Comparison of ENCODE assay signal across 8 mouse cellular contexts in genomic region chr1:60960451-60960850, GRCm38 (mm10). TPM values are rescaled to one million over a fixed set of nuclear protein-coding genes. Genes with fewer than 3 reads are reported as not detected.
DNase-seq lines count a peak whose midpoint lies in the region; ATAC-seq and TF ChIP-seq lines count a peak whose summit lies in the region.

No protein-coding gene starts in this region.

- H3K4me2 ChIP-seq in midbrain, embryonic 16.5 days (ENCODE audit: low read length) = no peak overlapping the region
- peak overlapping the region; percentile 20 for H3K4me2 ChIP-seq in heart, embryonic 16.5 days (ENCODE audit: low read depth, low read length)

- no peak overlapping the region for H3K4me3 ChIP-seq in midbrain, embryonic 10.5 days
- H3K4me3 ChIP-seq in midbrain, embryonic 16.5 days (ENCODE audit: low read depth, low read length) = no peak overlapping the region
- no peak overlapping the region for H3K4me3 ChIP-seq in heart, embryonic 16.5 days (ENCODE audit: low read length)
- no peak overlapping the region for H3K4me3 ChIP-seq in liver, adult 2 months (ENCODE audit: insufficient read depth, low read depth, low read length)
- H3K4me3 ChIP-seq in layer of hippocampus, adult 2 months = no peak overlapping the region

- no peak overlapping the region for H3K9ac ChIP-seq in midbrain, embryonic 16.5 days (ENCODE audit: low read depth, low read length)
- H3K9ac ChIP-seq in heart, embryonic 16.5 days (ENCODE audit: low read length) = peak overlapping the region; percentile 38; the same call in 1 of the 2 replicates
- no peak overlapping the region for H3K9ac ChIP-seq in liver, adult 2 months (ENCODE audit: low read depth, low read length)

- H3K4me1 ChIP-seq in midbrain, embryonic 10.5 days = no peaks in the 10 kb centered on the region
- H3K4me1 ChIP-seq in midbrain, embryonic 16.5 days (ENCODE audit: control insufficient read depth, insufficient read depth, low read length) = no peaks in the 10 kb centered on the region
- H3K4me1 ChIP-seq in heart, embryonic 16.5 days (ENCODE audit: control insufficient read depth, insufficient read depth, low read length) = peaks cover 10% of the 10 kb centered on the region
- peaks cover 4% of the 10 kb centered on the region; the same call in 1 of the 2 replicates for H3K4me1 ChIP-seq in liver, adult 2 months (ENCODE audit: control insufficient read depth, insufficient read depth, low read length)

- no peaks in the 10 kb centered on the region for H3K79me2 ChIP-seq in liver, adult 2 months (ENCODE audit: control insufficient read depth, insufficient read depth, low read length)

- TF ChIP-seq POLR2A in liver, adult 2 months (IDR thresholded peaks at IDR 0.05; ENCODE audit: extremely low read depth, insufficient read depth, low read length) = no peak

- H3K27me3 ChIP-seq in midbrain, embryonic 10.5 days (ENCODE audit: low read depth, poor library complexity, severe bottlenecking) = no peaks in the 10 kb centered on the region
- H3K27me3 ChIP-seq in midbrain, embryonic 16.5 days (ENCODE audit: control insufficient read depth, insufficient read depth, low read depth, low read length) = no peaks in the 10 kb centered on the region
- H3K27me3 ChIP-seq in heart, embryonic 16.5 days (ENCODE audit: control insufficient read depth, insufficient read depth, low read length) = no peaks in the 10 kb centered on the region
- no peaks in the 10 kb centered on the region for H3K27me3 ChIP-seq in liver, adult 2 months (ENCODE audit: control insufficient read depth, insufficient read depth, low read length)

- 83% methylated on average over 11 of the region's 11 CpGs for WGBS in midbrain, embryonic 10.5 days
- WGBS in midbrain, embryonic 16.5 days = 82% methylated on average over 11 of the region's 11 CpGs
- 33% methylated on average over 11 of the region's 11 CpGs for WGBS in heart, embryonic 16.5 days
- WGBS in liver, adult 2 months = 59% methylated on average over 11 of the region's 11 CpGs

- H3K27ac ChIP-seq in midbrain, embryonic 10.5 days (replicated peaks) = no peak overlapping the region
- H3K27ac ChIP-seq in midbrain, embryonic 16.5 days (ENCODE audit: low read length) = no peak overlapping the region
- H3K27ac ChIP-seq in heart, embryonic 16.5 days (ENCODE audit: low read length) = peak overlapping the region; percentile 86
- H3K27ac ChIP-seq in liver, adult 2 months (replicated peaks; ENCODE audit: insufficient read depth, low read depth, low read length) = peak overlapping the region; percentile 73
- no peak overlapping the region for H3K27ac ChIP-seq in layer of hippocampus, adult 2 months

- peak; percentile 10 for DNase-seq in midbrain, embryonic 10.5 days (ENCODE audit: low spot score)
- DNase-seq in liver, adult 2 months (ENCODE audit: extremely low read depth, low read depth, low spot score) = peak; percentile 42
- DNase-seq in ovary, postnatal 14 days (ENCODE audit: low spot score) = peak; percentile 13
- no peak for DNase-seq in layer of hippocampus, adult 2 months (ENCODE audit: low spot score in 2 of 2)
- DNase-seq in right cerebral cortex, postnatal 36 days (ENCODE audit: low spot score in 2 of 2) = no peak
- DNase-seq in right cerebral cortex, adult 18-20 months = no peak

- no peak for TF ChIP-seq CTCF in liver, adult 2 months (IDR thresholded peaks at IDR 0.05; ENCODE audit: low read depth, low read length)
- TF ChIP-seq CTCF in layer of hippocampus, adult 2 months (conservative IDR thresholded peaks at IDR 0.05) = no peak

- no peaks in the 10 kb centered on the region for H3K9me3 ChIP-seq in midbrain, embryonic 10.5 days (replicated peaks)
- no peaks in the 10 kb centered on the region for H3K9me3 ChIP-seq in midbrain, embryonic 16.5 days (replicated peaks; ENCODE audit: control insufficient read depth, low read length, poor library complexity, severe bottlenecking)
- no peaks in the 10 kb centered on the region for H3K9me3 ChIP-seq in heart, embryonic 16.5 days (replicated peaks; ENCODE audit: control insufficient read depth, low read length)

- H3K36me3 ChIP-seq in midbrain, embryonic 10.5 days = no peaks in the 10 kb centered on the region
- no peaks in the 10 kb centered on the region for H3K36me3 ChIP-seq in midbrain, embryonic 16.5 days (ENCODE audit: control insufficient read depth, insufficient read depth, low read length)
- no peaks in the 10 kb centered on the region for H3K36me3 ChIP-seq in heart, embryonic 16.5 days (ENCODE audit: control insufficient read depth, insufficient read depth)
- H3K36me3 ChIP-seq in liver, adult 2 months (ENCODE audit: control insufficient read depth, insufficient read depth, low read length) = no peaks in the 10 kb centered on the region

- ATAC-seq in midbrain, embryonic 16.5 days = no peak
- ATAC-seq in heart, embryonic 16.5 days (replicated peaks; ENCODE audit: extremely low read depth, insufficient read depth, low FRiP score) = peak; percentile 92

RNA-seq across cellular contexts. Expression of gene Icos, which starts 17.3 kb away (rescaled TPM):
- polyA plus RNA-seq in midbrain, embryonic 10.5 days (2016; fragmentation: Nextera tagmentation; extraction: Ambion mirVana) = 0.25 TPM in 1 of 2 replicates, not detected in the other
- 0.05 TPM in 1 of 2 replicates, not detected in the other for polyA plus RNA-seq in midbrain, embryonic 16.5 days (2015; fragmentation: Nextera tagmentation; extraction: Ambion mirVana)
- polyA plus RNA-seq in heart, embryonic 16.5 days (2015; fragmentation: Nextera tagmentation; extraction: Ambion mirVana) = 0.62 and 1.2 TPM in 2 replicates
- total RNA-seq in liver, adult 2 months (2014; rRNA removed) = 0.65 and 0.67 TPM in 2 replicates
- 0.29 and 0.38 TPM in 2 replicates for polyA plus RNA-seq in liver, adult 2 months (2012; rRNA removed)
- total RNA-seq in layer of hippocampus, adult 2 months (2021) = not detected

Comparison
In these comparisons a context has a peak if more than half of its experiments do, and no peak if none do; other contexts are left out.
1. DNase-seq: peak in midbrain, embryonic 10.5 days (single experiment), liver, adult 2 months (single experiment) and ovary, postnatal 14 days (single experiment); none in layer of hippocampus, adult 2 months (0 of 2), right cerebral cortex, postnatal 36 days (0 of 2) and right cerebral cortex, adult 18-20 months (single experiment).
2. H3K27ac ChIP-seq: peak in heart, embryonic 16.5 days (single experiment) and liver, adult 2 months (single experiment); none in midbrain, embryonic 10.5 days (single experiment), midbrain, embryonic 16.5 days (single experiment) and layer of hippocampus, adult 2 months (single experiment).